Mouse (Mus musculus) erythroblast, embryonic 14.5 days (primary cell): ENCODE measurements around the gene Asxl2.

ENCODE experiments used
- GATA1 ChIP-seq: IDR thresholded peaks from 2 replicates; pipeline ENCODE4 v1.6.1; 2012; ENCODE audit warnings: low read length, inconsistent platforms, mixed read lengths
- TAL1 ChIP-seq: IDR thresholded peaks from 3 replicates; pipeline ENCODE4 v1.6.1; 2012; ENCODE audit warnings: low read length, inconsistent platforms, mixed read lengths

DNA sequence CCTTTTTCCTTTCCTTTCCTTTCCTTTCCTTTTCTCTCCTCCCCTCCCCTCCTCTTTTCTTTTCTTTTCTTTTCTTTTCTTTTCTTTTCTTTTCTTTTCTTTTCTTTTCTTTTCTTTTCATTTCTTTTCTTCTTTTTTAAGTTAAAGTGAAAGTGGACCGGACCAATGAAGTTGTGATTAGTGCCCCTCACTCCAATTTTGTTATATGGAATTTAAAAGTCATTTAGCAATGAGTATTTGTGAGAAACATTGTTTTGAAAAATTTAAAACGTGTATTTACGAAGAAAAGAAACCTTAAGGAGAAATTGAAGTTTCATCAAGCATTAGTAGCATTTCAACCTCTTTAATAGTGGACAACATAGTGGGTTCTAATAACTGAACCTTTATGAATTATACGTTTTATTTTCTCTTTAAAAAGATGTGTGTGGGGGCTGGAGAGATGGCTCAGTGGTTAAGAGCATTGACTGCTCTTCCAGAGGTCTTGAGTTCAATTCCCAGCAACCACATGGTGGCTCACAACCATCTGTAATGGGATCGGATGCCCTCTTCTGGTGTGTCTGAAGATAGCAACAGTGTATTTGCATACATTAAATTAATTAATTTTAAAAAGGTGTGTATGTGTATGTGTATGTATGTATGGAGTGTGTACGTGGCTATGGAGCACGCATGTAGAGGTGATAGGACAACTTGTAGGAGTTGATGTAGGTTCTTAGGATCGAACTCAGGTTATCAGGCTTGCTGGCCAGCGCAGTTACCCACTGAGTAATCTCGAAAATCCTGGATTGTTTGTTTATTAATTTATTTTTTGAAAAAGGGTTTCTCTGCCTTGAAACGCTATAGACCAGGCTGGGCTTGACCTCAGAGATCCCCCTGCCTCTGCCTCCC lies 1.5 kb downstream of the Asxl2 start:
- no peak for TF ChIP-seq GATA1
- TF ChIP-seq TAL1: no peak
